Mouse (Mus musculus) megakaryocyte-erythroid progenitor cell, adult 5-6 weeks (primary cell): ENCODE measurements at regions not wholly inside any gene's neighbourhood (a gene's known extent, or its start where the extent isn't known, plus 50 kb on each side); places are given as distances from the start of the nearest gene placed in this dataset.

Experiments
- ATAC-seq: replicated peaks from 2 replicates; pipeline ENCODE4 v1.8.0; 2016; ENCODE audit warnings: mild to moderate bottlenecking, inconsistent platforms; ENCODE audit not compliant: severe bottlenecking, poor library complexity, low FRiP score, low TSS enrichment

DNA sequence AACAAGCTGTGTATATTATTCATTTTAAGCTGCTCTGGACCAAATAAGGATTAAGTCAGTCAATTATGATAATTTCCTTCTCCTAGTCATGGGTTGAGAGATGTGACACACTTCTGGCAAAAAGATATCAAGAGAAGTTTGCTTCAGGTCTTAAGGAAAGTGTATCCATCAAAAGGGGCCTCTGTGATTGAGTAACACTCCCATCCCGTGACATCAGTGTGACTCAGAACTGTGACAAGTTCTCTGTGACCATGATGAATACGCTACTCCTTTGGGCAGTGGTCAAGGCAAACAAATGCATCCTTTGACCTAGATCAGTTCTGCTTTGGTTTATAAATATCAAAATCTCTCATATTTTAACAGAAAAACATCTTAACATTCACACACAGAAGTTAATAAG, 290.8 kb upstream of the Adgrl4 start:
- ATAC-seq: no peak

DNA sequence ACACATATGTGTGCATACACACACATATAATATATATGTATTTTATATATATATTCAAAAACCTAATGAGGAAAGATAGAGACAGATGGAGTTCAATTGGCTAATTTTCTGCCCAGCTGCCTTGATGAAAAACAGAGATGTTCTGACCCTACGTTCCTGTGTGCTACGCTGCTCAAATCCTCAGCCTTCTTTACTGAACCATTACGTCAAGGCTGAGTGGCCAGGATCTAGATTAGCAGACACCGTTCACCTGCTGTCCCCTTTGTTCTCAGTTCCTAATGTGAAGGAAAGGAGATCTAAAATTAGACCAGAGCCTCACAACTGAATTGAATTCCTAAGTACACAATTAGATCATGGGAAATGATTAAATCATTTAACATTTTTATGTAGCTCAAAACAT, 284.3 kb upstream of the Adgrl4 start:
- no peak for ATAC-seq

DNA sequence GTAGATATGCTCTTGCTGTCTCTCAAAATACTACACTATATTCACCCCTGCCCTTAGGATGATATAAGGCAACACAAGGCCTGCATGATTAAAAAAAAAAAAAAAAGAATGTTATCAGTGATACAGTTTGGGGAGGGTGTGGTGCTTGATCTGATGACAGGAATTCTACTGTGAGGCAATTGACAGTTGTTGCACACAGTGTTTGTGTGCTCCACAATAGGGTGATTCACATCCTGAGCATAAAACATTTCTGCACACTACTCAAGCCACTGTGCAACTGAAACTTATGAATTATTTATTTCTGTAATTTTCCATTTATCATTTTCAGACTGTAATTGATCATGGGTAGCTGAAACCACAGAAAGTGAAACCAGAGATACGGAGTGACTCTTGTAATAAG, 277.2 kb upstream of the Adgrl4 start:
- ATAC-seq: no peak

DNA sequence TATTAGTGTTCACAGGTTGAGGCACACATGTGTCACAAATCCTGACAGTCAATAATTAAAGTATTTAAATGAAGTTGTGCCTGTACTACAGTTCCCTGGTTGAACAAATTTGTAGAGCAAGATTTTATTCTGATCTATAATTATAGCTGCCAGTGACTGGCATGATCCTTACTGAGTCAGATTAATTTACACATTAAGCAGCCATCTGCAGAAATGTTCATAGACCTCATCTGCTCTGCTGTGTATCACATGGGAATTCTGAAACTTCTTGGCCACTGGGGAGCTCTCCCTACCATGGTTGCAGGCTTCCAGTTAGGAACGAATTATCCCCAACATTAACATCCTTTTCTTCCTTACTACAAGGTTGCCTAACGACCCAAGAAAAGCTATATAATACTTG, 255.6 kb upstream of the Adgrl4 start:
- no peak for ATAC-seq

DNA sequence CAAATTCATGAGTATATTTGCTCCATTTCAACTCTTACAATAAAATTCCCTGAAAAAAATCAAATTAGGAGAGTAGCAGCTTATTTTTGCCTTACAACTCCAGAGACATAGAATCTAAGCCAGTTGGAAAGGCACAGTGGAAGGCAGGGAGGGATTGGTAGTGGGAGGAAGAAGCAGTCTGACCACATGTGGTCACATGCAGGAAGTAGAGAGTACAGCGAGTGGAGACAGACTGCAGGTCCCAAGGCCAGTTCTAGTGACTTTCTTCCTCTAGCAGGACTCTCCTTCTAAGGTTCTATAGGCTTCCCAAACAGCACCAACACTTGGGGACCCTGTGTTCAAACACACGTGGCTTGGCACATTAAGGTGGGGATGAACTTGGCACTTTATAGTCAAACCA, 245.6 kb upstream of the Adgrl4 start:
- ATAC-seq: no peak

DNA sequence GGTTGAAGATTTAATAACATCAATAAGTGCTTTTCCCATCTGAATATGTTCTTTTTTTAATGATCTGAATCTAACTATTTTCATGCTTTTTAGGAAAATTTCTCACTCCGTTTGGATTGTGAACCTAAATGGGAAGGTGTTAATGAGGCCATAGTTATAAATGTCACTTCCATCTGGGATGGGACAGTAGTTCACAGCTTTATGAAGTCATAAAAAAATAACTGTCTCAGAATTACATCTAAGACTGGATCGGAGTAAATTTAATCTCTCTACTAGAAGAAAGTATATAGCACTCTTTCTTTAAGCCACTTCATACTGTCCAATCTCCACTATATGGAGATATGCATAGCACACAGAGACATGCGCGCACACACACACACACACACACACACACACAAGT, 226.7 kb upstream of the Adgrl4 start:
- no peak for ATAC-seq

DNA sequence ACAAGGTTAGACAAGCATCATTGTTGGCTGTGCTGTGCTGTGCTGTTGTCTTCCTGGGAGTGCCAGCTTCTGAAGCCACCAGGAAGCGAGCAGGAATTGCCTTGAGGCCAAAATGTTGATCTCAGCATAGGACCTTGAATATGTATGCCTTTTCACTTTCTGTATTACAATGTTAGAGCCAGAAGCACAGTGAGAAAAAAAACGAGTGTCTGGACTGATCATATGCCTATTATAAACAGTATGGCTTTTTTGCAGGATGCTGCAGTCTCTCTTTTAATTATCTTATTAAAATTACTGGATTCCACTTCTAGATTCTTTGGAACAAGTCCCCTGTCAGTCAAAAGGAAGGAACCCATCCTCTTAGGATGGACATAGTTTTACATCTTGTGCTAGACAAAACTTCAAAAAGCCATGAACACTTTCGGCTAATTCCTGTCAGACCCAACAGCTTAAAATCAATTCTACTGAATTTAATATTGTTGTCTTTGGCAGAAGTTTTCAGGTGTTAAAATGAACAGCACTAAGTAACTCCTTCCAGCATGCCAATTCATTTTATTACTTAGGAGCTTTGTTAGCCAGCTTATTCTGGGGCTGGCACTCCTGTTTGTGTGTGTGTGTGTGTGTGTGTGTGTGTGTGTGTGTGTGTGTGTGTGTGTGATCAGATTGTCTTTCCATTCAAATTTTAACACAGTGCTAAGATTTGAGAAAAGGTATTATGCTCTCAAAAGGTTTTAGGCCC, 220.8 kb upstream of the Adgrl4 start:
- ATAC-seq: no peak

DNA sequence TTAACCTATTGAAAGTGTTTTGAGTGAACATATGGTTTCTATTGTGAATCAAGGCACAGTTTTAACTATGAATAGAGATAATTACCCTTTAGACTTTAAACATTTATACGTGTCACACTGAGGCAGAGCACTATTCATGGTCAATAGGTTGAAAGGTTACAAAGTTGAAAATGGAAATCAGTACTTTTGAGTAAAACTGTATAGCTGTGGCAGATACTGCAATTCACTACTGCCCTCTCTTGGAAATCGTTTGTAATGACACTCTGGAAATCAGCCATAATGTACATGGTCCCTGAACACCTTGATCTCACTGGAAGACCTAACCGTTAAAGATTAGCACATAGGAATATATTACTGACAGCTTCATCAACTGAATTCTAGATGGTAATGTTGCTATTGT, 215.3 kb upstream of the Adgrl4 start:
- peak; percentile 83 for ATAC-seq

DNA sequence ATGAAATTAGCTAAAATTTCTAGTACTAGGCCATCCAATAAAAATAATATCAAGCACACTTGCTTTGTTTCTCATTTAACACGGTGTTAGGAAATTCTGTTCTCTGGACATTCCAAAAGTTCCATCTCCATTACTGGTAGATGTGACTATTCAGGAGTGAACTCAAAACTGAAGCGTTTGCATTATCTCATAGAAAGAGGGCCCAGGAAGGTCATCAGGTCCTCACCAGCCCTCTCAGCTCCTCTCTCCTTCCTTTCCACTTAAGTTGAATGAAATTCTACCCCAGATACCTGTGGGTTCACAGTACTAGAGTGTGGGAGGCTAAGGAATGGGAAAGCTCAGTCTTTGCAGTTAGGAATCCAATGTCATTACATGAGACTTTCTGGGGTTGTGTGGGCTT, 185.2 kb upstream of the Adgrl4 start:
- ATAC-seq: no peak

DNA sequence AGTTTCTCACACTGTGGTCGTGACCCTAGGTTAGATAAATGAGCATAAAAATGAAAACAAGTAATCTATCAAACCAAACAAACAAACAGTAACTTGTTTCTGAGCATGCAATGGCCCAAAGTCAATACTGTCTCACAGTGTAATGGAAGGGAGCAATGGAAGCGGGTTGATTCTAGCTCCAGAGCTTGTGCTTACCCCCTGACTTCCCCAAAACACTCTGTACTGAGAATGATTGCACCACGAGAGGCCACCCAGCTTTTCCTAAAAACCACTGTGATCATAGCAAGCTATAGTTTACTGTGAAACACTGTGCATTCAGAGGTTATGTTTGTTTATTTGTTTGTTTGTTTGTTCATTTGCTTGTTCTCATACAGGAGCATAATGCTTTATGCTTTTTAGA, 174.9 kb upstream of the Adgrl4 start:
- no peak for ATAC-seq

DNA sequence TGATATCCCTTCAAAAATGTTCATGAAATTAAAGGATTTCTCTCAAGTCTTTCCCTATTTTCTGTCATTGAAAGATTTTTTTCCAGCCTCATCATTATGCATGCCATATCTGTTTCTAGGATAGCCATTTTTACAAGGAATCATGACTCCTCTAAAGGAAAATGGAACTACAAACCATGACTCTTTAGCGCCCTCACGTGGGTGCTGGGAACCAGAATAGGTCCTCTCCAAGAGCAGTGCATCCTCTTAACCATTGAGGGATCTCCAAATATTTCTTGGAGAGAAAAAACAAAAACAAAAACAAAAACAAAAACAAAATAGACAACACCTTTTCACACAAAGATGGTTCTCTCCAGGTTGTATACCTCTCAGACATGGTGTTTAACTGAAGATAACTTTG, 172.0 kb upstream of the Adgrl4 start:
- no peak for ATAC-seq

DNA sequence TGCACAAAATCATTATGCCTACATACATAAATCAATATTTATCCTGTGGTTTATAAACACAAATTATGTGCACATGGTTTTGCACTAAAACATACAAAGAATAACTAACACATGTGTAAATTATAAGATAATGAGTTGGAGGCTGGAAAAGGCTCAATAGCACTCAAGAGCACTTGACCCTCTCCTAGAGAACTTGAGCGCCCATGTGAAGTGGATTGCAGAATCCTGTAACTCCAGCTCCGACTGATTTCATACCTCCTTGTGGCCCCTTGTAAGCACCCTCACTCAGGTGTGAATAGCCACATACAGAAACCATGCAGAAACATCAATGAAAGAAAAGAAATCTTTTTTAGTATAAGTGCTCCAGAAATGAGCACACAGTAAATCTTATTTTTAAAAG, 168.2 kb upstream of the Adgrl4 start:
- ATAC-seq: no peak

DNA sequence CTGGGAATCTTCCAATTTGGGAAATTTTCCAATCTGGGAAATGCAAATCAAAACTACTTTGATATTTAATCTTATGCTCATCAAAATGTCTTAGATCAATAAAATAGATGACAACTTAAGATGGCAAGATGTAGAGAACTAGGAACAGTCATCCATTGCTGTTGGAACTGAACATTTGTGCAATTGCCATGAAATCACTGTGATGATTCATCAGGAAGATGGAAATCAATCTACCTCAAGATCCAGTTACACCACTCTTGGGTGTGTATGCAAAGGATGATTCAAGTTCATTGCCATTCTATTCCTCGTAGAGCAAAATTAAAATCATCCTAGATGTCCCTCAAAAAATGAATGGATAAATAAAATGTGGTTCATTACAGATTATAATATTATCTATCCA, 153.9 kb upstream of the Adgrl4 start:
- no peak for ATAC-seq

DNA sequence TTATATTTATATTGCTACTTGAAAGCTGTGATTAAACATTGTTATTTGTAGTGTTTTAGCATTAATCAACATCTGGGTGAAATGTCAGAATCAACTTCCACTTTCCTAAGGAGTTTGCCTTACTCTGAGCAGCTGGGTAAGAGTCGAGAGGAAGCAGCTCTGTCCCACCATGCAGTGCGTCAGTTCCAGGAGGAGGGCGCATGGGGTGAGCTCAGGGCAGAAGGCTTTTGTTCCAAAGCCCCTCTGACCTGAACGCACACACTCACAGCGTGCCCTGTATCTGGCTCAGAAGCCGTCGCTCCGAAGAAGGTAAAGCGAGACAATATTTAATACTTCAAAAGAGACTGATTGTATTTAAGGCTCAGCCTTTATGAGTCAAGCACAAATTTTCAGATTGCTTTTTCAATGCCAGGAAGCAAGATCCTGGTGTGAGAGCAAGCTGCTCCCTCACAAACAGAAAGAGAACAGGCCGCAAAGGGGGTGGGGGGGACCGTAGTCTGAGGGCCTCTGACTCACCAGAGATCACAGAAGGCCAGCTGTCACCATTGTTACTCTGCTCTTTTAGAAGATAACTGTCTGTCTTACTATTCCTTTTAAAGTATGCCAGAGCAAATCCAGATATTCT, 143.6 kb upstream of the Adgrl4 start:
- ATAC-seq: peak; percentile 82

DNA sequence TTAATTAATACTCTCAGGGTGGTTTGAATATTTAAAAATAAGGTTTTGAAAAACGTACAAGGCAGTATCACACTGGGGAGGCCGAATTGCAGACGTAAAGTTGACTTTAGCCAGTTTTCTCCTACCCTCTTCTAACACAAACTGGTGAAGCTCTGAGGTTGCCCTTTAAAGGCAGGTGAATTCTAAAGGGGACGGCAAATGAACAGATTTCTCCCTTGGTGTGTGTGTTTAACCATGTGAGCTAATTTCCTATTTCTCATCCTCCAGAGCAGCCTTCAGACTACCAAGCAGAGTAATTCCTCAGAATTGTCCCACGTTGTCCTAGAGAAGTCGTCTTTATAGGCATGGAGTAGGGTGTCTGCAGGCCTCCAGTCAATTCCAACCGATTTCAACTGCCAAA, 143.1 kb upstream of the Adgrl4 start:
- no peak for ATAC-seq

DNA sequence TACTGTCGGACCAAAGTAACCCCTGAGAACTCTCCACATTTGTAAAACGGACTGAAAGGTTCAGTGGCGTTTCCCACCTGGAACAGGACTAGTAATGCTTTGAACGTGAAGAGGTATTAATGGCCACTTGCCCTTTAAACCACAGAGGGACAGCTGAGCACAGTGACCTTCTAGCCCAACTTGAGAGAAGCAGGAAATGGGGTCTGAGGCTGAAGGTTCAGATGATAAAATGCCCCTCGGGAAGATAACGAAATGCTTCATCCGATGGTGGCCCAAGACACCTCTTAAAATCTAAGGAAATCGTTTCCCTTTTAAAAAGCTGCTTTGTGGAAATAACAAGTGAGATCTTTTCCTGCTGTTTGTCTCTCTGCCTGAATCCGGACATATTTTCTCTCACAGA, 142.7 kb upstream of the Adgrl4 start:
- ATAC-seq: no peak

DNA sequence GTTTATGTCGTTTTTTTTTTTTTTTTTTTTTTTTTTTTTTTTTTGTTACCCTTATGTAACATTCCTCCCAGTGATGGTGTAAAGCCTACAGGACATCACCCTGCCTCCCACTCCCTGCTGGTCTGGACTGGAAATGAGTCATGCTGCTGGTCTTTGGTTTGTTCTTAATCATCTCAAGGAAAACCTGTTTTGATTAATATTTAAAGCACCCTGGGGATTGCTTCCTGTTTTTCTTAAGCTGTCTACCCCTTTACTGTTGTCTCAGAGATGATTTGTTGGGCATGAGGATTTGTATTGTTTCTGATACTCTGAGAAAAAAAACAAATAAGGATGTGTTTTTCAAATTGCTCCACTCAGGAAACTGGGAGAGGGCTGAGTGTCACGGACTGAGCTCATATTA, 139.4 kb upstream of the Adgrl4 start:
- no peak for ATAC-seq

DNA sequence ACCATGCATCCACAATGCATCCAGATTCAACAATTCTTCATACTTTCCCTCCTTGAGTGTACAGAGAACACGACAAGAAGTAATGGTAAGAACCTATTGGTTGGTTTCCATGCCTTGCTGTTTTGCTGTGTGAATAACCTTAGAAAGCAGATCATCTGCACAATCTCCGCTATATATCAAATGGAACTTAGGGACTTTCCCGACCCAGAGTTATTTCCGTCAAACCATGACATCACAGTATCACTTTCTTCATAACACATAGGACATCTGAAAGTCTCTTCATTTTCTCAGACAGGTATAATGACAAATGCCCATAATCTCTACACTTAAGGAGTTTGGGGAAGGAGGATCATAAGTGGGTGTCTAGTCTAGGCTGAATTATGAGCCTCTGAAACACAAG, 132.3 kb upstream of the Adgrl4 start:
- no peak for ATAC-seq

DNA sequence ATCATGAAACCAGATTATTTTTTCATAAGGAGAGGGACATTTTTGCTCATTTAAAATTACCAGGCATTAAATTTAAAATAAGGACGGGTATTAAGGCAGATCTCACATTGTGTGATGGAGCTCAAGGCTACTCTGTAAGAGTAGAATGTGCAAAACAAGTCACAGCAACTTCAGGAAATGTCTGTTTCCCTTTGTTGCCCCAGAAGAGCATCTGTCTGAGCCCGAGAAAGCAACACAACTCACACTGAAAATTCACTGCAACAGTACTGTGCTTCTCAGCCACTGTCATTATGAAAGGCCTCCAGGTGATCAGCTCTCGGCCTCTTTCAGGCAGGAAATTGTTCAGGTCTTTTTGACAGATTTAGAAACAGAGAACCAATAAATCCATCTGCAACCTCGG, 129.7 kb upstream of the Adgrl4 start:
- no peak for ATAC-seq

DNA sequence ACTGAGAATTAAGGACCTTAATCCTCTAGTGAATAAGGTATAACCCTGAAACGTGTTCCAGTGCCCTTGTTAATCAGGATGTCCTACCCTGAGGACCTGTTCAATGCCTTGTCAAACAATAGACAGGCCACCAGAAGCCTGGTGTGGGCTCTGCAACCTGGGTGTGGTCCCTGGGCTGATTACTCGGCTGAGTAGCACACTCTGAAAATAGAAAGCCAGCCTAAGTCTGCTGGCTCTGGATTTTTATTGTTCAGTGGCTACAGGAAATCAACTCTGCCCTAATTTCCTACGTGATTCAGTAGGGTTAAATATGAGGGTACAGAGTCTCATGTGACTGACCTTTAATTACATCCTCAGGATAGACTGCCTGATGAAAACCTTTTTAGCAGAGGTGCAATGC, 113.9 kb upstream of the Adgrl4 start:
- ATAC-seq: no peak

DNA sequence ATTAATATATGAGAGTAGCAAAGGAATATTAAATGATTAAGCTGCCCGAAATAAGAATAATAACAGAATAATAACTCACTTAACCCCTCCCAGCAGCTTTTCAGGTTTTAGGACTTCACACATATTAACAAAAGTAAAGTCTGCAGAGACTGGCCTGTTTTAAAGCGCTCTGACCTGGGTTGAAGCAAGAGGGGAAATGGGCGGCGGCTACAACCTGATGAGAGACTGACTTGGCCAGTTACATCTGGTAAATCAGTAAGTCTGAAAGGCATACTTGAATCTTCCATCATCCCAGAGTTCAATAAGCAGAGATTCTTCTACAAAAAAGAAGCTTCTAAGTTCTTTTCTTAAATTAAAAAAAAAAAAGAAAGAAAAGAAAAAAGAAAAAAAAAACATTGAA, 107.9 kb upstream of the Adgrl4 start:
- no peak for ATAC-seq

DNA sequence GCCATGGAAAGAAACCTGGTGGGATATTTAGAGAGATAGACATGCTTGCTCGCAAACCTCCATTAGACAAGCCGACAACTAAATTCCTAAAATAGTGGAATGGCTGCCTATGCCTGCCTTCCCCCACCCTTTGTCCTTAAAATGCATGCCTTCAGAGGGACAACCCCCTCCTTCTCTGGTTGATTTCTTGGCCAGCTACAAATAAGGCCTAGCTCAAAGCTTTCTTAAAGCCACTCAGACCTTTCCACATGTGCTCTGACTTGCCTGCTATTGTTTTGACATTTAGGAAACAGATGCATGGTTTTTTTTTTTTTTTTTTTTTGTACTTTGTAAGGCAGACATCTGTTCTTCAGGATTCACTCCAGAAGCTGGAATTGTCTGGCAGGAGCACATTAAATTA, 105.8 kb upstream of the Adgrl4 start:
- ATAC-seq: no peak
